Mouse (Mus musculus) liver (tissue): ENCODE measurements at regions not wholly inside any gene's neighbourhood (a gene's known extent, or its start where the extent isn't known, plus 50 kb on each side); places are given as distances from the start of the nearest gene placed in this dataset.
A peak's percentile ranks its signal among the peaks of the same experiment; 100 is the strongest.

Experiments
- DNase-seq: peaks from one replicate; pipeline ENCODE4 v3.0.0-alpha.2; 2020; ENCODE audit warnings: mixed read lengths

DNA sequence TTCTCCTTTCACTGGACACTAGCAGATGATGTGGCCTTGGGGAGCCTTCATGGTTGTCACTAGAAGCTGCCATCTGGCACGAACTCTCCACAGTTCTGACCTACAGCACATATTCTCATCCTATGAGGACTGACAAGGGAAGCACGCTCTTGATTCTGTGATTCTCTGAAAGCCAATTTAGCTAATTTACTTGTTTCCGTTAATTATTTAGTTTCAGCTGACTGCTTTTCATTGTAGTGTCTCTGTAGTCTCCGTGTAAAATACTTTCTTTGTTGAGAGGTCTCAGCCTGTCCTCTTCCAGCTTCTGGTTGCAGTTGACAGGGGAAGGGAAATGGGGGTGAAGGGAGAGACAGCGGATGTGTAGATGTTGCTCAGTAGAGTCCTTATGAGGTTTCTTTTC lies 102.9 kb upstream of the Sp4 start:
- no peak for DNase-seq

DNA sequence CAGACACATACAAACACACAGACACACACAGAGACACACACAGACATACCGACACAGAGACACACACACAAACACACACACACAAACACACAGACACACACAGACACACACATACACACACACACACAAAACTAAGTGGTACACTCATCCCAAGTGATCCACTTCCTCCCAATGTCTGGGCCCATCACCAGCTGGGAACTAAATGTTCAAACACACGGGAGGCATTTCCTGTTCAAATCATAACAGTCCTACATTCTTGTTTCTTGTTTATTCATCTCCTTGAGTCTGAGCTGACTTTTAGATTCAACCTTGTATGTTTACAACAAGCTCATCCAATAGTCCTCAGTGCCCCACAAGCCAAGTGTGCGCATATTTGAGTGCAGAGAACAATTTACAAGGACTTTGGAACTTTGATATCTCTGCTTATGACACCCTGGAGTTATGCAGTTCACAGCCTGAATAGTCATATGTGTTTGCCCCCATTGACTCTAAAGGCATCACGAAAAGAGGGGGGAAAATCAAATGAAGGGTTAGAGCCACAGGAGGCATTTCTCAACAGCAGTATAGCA lies 102.4 kb upstream of the Sp4 start:
- no peak for DNase-seq

DNA sequence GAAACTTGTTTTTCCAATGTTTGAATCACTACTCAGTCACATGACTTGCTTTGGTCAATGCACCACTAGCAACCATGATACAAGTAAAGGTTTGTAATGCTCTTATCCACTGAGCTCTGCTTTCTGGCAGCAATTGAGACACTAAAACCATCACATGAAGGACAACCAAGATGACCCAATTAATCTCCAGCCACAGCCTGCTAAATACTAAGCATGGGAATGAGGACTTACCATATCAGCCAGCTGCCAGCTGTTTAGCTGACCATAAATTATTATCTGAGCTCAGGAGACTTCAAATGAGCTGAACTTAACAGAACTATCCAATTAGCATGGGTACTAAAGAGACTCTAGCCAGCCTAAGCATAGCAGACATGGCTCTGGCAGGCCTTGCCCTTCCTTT lies 100.1 kb upstream of the Sp4 start:
- DNase-seq, result no peak

DNA sequence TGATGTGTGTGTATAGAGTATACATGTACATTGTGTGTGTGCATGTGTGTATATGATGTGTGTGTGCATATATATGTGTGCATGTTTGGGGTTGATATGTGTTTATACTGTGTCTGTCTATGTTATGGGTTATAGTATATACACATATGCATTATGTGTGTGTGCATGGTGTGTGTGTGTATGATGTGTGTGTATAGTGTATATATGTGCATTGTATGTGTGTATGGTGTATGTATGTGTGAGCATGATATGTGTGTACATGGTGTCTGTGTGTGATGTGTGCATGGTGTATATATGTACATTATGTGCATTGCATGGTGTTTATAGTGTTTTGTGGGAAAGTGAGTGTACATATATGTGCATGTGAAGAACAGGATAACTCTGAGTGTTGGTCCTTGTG lies 90.4 kb upstream of the Sp4 start:
- no peak for DNase-seq

DNA sequence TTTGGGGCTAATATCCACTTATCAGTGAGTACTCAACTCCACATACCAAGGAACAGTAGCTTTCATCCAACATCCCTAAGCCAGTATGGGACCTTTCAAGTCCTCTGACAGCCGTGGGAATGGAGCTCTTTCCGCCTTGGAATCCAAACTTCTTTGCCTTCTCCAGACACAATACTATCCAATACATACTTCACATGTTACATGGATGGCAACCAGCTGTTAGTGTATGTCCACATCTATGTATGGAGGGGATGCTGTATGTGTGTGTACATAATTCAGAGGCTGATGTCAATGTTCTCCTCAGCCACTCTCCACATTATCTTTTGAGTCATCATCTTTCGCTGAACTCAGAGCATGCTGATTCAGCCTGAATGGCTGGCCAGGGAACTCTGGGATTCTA lies 79.8 kb upstream of the Sp4 start:
- DNase-seq, result no peak

DNA sequence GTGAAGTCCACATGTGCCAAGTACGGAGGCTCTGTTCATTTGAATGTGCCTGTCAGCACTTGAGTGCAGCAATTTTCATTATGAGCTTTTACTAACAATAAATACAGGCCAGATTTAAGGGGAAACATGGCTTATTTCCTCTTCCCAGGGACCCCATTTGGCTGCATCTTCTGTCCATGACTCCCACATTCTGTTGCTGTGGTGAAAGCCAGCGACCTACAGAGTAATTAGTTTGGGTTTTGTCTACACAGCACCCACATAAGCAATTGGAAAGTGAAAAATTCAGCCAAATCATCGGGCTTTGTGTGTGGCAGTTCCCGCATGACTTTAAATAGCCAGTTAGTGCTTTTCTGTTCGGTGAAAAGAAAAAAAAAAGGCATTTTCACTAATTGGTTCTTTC lies 76.7 kb upstream of the Sp4 start:
- no peak for DNase-seq

DNA sequence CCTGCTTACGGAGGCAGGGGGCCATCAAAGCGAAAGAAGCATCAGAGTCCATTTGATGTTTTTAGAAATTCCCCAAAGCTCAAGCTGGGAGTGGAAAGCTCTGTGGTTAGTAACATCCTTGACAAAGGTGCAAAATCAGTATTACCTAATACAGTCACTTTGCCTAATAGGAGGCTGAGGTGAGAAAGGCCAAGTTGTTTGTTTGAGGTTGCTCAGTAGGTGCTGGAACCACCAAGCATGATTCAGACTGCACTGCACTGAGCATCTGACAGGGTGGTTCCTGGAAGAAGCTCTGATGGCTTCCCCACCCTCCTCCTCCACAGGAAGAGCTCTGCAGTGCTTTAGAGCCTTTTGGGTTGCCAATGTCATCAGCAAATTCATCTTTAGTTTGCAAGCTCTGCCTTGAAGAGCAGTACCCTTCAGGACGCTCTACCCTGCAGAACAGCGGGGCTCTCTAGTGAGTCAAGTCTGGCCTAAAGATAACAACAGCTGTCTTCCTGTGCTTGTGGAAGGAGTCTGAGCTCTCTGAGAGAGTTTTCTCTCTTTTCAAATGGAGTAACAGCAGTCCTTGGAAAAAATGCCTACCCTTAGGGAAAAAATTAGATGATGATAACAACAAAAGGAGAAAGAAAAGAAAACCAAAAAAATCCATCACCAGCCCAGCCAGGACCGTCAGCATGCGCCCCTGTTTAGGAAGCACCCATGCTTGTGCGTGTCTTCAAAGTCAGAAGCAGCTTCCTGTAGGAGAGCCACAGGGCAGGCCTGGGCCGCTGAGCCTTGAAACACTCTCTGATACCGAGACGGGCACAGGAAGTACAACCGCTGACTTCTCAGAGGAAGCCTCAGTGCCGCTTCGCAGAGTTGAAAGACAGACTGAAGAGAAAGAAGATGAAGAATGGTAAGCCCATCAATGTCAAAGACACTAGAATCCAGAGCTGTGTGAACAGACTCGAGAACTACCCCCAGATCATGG lies 75.6 kb upstream of the Sp4 start:
- peak; percentile 35 for DNase-seq

DNA sequence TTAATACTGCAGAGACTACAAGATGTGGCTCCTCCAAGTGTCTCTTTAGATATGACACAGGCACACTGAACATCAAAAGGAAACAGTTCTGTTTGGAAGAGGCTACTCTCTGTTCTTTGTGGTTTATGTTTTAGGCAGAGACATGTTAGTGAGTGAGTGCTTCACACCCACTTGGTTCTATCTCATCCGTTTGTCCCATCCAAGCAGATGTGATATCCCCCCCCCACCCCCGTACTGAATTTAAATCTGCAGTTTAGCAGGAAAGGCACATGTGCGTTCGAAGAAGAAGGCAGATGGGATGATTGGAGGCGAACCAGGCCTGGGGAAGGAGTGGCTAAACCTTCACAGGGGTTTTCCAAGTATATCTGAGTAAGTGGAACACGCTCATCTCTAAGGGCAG lies 72.0 kb upstream of the Sp4 start:
- DNase-seq, result no peak

DNA sequence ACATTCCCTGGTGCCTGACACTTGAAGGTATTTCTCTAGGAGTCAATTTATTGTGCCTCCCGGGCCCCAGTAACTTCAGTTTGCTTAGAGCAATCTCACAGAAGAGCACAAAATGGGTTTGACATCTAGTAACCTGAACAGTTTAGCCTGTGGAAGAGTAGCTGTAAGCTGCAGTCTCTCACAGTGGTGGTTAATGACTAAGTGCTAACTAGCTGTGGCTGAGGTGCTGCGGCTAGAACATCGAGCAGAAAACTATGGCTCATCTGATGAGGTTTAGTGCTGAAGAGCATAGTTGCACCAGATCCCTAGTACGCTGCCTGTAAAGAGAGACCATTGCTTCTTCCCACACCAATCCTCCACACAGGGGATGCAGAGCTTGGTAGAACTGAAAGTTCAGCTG lies 70.7 kb upstream of the Sp4 start:
- no peak for DNase-seq

DNA sequence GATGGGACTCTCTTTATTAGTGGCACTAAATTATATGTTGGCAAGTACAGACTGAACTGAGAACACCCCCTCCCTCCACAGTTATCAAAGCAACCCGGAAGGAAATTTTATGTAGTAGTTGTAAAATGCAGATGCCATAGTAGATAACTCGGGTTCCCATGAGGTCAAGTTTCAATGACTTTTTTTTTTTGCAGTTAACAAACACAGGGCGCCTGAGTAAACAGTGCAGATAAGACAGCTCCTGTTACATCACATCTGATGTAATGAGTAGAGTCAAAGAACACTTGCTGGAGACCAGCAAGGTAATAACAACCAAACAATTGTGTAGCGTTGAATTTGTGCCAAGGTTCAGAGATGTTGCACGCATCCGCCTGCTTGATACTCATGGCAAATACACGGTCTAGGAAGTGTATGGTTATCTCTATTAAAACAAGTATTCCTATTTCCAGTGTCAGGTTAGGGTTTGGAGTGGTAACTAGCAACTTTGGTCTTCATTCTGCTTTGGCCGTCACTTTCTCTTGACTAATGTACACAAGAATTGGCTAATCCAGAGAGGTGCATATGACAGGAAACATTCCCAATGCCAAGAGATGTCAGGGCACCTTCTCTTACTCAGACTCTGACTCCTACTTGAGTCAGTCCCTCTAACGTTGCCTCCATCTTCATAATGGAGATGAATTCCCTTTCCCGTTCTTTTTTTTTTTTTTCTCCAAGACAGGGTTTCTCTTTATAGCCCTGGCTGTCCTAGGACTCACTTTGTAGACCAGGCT lies 66.3 kb upstream of the Sp4 start:
- DNase-seq, result no peak

DNA sequence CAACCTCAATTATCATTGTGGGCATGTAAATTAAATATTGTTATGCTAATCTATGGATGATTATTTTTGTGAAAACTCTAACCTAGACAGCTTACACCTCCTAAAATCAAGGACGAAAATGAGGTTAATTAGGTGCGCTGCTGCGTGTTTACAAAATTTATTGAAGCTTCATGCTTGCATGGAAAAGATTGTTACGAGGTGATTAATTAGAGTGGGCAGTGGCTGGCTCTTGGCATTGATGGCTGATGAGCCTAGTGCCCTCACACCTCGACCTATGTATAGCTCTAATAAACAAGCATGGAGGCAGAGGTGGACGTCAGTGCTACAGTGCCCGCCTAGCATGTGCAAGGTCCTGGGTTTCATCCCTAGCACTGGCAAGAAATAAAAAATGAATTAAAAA lies 51.6 kb upstream of the Sp4 start:
- no peak for DNase-seq

DNA sequence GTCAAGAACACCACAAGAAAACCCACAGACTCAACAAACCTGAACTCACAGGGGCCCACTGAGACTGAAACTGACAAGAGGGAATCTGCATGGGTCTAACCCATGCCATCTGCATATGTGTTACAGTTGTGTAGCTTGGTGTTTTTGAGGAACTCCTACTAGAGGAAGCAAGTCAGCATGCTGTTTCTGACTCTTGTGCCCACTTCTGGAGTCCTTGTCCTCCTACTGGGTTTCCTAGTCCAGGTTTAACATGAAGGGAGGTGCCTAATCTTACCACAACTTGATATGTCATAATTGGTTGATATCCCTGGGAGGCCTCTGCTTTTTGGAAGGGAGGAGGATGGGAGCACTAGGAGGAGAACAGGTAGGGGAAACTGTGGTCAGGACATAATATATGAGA lies 50.2 kb upstream of the Sp4 start:
- no peak for DNase-seq
